Mouse (Mus musculus) ovary, adult 18-20 months (tissue): ENCODE results near the gene Duox2.
"Not testable (repeated sequence)": the region's sequence is repeated elsewhere in the genome, so short reads cannot be mapped to it uniquely, and the experiment has no call there.

Experiments used
- DNase-seq: peaks from one replicate; pipeline ENCODE4 v3.0.0; 2022; ENCODE audit warnings: low spot score, mixed read lengths

Gene Duox2

GRCm38 (mm10) chr2:122298096-122298499 is at the start of gene Duox2:
TSS of gene Duox2 (minus strand) at chr2:122298449.
- DNase-seq = no peak

GRCm38 (mm10) chr2:122347257-122347656 is 49.0 kb upstream of the Duox2 start:
- DNase-seq = no peak

- DNase-seq = not testable (repeated sequence)
Measured at GRCm38 (mm10) chr2:122346164-122346563, 47.9 kb upstream of the Duox2 start.

GRCm38 (mm10) chr2:122345106-122345893 is 47.1 kb upstream of the Duox2 start:
- DNase-seq = no peak

- no peak for DNase-seq
Measured at GRCm38 (mm10) chr2:122337291-122337690, 39.0 kb upstream of the Duox2 start.

- no peak for DNase-seq
Measured at GRCm38 (mm10) chr2:122334170-122334569, 35.9 kb upstream of the Duox2 start.

GRCm38 (mm10) chr2:122332222-122332621 is 34.0 kb upstream of the Duox2 start:
- no peak for DNase-seq

- not testable (repeated sequence) for DNase-seq
Measured at GRCm38 (mm10) chr2:122330317-122330716, 32.1 kb upstream of the Duox2 start.

GRCm38 (mm10) chr2:122327986-122328385 is 29.7 kb upstream of the Duox2 start:
- DNase-seq = no peak

- no peak for DNase-seq
Measured at GRCm38 (mm10) chr2:122325361-122325760, 27.1 kb upstream of the Duox2 start.

GRCm38 (mm10) chr2:122324586-122324985 is 26.3 kb upstream of the Duox2 start:
- no peak for DNase-seq

- DNase-seq = no peak
Measured at GRCm38 (mm10) chr2:122323960-122324359, 25.7 kb upstream of the Duox2 start.

- no peak for DNase-seq
Measured at GRCm38 (mm10) chr2:122317384-122317783, 19.1 kb upstream of the Duox2 start.

- DNase-seq = no peak
Measured at GRCm38 (mm10) chr2:122315372-122315771, 17.1 kb upstream of the Duox2 start, which contains the start of gene Duox1. TSS of gene Duox1 (plus strand) at chr2:122315672.

GRCm38 (mm10) chr2:122313536-122313935 is 15.3 kb upstream of the Duox2 start, which contains the start of gene Duoxa1:
TSS of gene Duoxa1 (minus strand) at chr2:122313730.
- no peak for DNase-seq

GRCm38 (mm10) chr2:122312722-122313417 is 14.6 kb upstream of the Duox2 start:
- no peak for DNase-seq

- no peak for DNase-seq
Measured at GRCm38 (mm10) chr2:122311561-122311960, 13.3 kb upstream of the Duox2 start.

GRCm38 (mm10) chr2:122309647-122310046 is 11.4 kb upstream of the Duox2 start:
- no peak for DNase-seq

GRCm38 (mm10) chr2:122306184-122306583 is 7.9 kb upstream of the Duox2 start:
- no peak for DNase-seq

GRCm38 (mm10) chr2:122305097-122305892 is 7.0 kb upstream of the Duox2 start:
- no peak for DNase-seq

GRCm38 (mm10) chr2:122304544-122304943 is 6.3 kb upstream of the Duox2 start:
- no peak for DNase-seq

GRCm38 (mm10) chr2:122302574-122303241 is 4.5 kb upstream of the Duox2 start:
- DNase-seq = no peak
